Mouse (Mus musculus): ENCODE data around the gene Odf4.

Gene Odf4

GRCm38 (mm10) chr11:68902367-68902766 lies 24.5 kb downstream of the Odf4 start:
- no peak for DNase-seq (ENCODE audit: low spot score in 2 of 2)

- DNase-seq (ENCODE audit: low spot score in 2 of 2): no peak
These were observed 24.9 kb downstream of the Odf4 start for GRCm38 (mm10) chr11:68902047-68902364.

GRCm38 (mm10) chr11:68901351-68902046 lies 25.4 kb downstream of the Odf4 start, which contains the start of gene Rpl26:
Rpl26 (plus strand) TSS chr11:68901583.
- peak; percentile 99 for DNase-seq (ENCODE audit: low spot score in 2 of 2)

GRCm38 (mm10) chr11:68900519-68901350 lies 26.1 kb downstream of the Odf4 start:
- DNase-seq (ENCODE audit: low spot score in 2 of 2): no peak

DNA sequence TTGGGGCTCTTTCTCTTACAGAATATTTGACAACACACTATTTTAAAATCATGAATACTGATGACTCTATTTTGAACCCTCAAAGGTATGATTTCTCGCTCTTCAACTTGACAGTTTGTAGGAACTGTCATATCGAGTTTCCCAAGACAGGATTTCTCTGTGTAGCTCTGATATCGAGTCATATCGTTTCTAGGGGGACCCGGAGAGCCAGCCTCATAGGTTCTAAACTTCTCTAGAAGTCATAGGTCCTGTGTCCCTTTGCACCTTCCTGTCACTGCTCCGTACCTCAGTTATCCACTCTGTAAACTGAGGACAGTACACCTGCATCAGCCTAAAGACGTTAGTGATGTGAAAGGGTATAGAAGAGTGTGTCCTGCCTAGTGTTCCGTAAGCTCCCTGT lies 27.1 kb downstream of the Odf4 start:
- no peak for DNase-seq (ENCODE audit: low spot score in 2 of 2)

GRCm38 (mm10) chr11:68898790-68899189 lies 28.1 kb downstream of the Odf4 start:
- DNase-seq (ENCODE audit: low spot score in 2 of 2): no peak

- no peak for DNase-seq (ENCODE audit: low spot score in 2 of 2)
These were observed 29.0 kb downstream of the Odf4 start for GRCm38 (mm10) chr11:68897838-68898237.

GRCm38 (mm10) chr11:68897120-68897519 lies 29.8 kb downstream of the Odf4 start:
- peak in 1 of 2 experiments; percentile 76 for DNase-seq (ENCODE audit: low spot score in 2 of 2)

GRCm38 (mm10) chr11:68896247-68896646 lies 30.6 kb downstream of the Odf4 start:
- DNase-seq (ENCODE audit: low spot score in 2 of 2): no peak

DNA sequence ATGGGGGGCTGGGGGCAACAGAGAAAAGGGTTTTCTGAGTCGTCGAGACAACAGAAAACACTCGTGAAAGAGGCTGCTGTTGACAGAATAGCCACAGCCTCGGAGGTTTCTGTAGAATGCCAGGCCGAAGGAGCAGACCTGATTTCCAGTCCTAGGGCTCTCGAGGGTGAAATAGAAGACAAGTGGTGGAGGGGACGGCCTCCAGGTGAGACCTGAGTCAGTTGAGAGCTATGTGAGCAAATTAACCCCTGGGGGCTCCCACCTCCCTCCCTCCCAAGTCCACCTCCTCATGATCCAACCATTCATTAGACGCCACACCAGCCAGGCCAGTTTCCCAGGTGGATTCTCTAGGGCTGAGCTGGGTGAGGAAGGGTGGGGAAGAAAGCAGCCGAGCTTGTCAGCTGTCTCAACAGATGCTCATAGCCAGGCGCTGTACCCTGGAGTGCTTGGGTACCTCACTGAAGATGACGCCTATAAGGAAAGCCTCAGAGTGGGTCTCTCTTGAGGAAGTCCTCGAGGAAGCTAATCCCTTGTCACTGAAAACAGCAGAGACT lies 32.9 kb downstream of the Odf4 start:
- no peak for DNase-seq (ENCODE audit: low spot score in 2 of 2)

DNA sequence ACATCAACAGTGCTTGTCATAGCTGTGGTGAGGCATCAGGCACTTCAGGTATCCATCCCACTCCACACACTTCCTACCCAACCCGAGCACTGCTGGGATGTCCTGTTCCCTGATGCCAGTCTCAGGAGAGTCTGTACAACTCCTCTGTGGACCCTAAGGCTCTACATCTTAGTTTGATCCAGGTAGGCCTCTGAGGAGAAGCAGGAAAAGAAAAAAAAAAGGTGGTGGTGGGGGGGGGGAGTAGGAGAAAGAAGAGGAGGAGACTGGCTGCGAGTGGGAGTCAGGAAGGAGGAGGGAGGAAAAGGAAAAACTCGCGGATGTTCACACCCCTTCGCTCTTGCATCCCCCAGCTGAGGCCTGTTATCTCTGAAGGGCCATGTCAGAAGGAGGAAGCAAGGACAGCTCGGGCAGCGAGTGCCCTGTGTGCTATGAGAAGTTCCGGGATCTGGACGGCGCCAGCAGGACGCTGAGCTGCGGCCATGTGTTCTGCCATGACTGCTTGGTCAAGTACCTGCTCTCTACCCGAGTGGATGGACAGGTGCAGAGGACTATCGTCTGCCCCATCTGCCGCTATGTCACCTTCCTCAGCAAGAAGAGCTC lies 34.5 kb downstream of the Odf4 start:
- DNase-seq (ENCODE audit: low spot score in 2 of 2): no peak

- DNase-seq (ENCODE audit: low spot score in 2 of 2): no peak
These were observed 35.1 kb downstream of the Odf4 start for GRCm38 (mm10) chr11:68891823-68892222.

GRCm38 (mm10) chr11:68890625-68891024 lies 36.3 kb downstream of the Odf4 start:
- DNase-seq (ENCODE audit: low spot score in 2 of 2): no peak

DNA sequence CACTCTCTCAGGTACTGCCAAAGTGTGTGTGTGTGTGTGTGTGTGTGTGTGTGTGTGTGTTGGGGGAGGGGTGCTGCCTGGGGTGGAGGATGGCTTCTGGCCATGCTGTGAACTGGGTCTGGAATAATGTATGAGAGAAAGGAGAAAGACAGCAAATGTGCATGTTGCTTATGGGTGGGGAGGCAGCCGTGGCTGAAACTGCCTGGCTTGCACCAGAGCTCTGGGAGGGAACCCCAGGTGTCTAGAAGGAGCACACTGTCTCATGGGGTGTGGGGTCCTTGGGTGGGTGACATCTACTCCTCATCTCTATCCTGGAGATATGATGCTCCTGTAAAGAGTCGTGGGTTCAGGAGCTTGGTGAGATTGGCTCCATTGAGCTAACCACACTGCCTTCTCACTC lies 38.2 kb downstream of the Odf4 start:
- DNase-seq (ENCODE audit: low spot score in 2 of 2): no peak

GRCm38 (mm10) chr11:68888253-68888652 lies 38.6 kb downstream of the Odf4 start, which contains the start of gene Rnf222:
Rnf222 (plus strand) TSS chr11:68888553.
- no peak for DNase-seq (ENCODE audit: low spot score in 2 of 2)

GRCm38 (mm10) chr11:68886091-68886490 lies 40.8 kb downstream of the Odf4 start:
- DNase-seq (ENCODE audit: low spot score in 2 of 2): no peak

GRCm38 (mm10) chr11:68884368-68884767 lies 42.5 kb downstream of the Odf4 start:
- peak in 1 of 2 experiments; percentile 36 for DNase-seq (ENCODE audit: low spot score in 2 of 2)

- DNase-seq (ENCODE audit: low spot score in 2 of 2): no peak
These were observed 43.0 kb downstream of the Odf4 start for GRCm38 (mm10) chr11:68883843-68884242.

GRCm38 (mm10) chr11:68882107-68882506 lies 44.8 kb downstream of the Odf4 start:
- DNase-seq (ENCODE audit: low spot score in 2 of 2): no peak

DNA sequence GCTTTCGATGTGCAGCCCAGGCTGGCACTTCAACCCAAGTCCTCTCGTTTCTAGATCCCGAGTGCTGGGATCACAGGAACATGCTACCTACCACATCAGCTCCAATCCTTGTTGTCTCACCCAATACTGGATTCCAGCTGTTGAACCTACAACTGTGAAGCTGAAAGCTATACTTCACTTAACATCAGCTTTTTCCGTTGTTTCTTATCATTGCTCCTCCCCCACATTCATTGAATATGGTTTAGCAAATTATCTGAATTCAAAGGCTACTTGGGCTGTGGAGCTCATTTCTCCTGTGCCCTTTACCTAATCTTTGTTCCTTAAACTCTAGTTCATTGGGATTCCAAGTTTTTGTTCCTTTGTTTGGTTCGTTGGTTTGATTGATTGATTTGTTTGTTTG lies 48.1 kb downstream of the Odf4 start:
- DNase-seq (ENCODE audit: low spot score in 2 of 2): no peak

- DNase-seq (ENCODE audit: low spot score in 2 of 2): peak in 1 of 2 experiments; percentile 79
These were observed 52.0 kb downstream of the Odf4 start for GRCm38 (mm10) chr11:68874841-68875240.

All from spleen, postnatal 10 days (tissue).